Mouse (Mus musculus) layer of hippocampus, adult 2 months (tissue): Measurements from ENCODE around the gene Plxnb1. TPM values are rescaled to one million over a fixed set of nuclear protein-coding genes. Genes with fewer than 3 reads are reported as not detected.

Experiments used
- DNase-seq, 2 experiments: peaks; one replicate each; pipeline ENCODE4 v3.0.0; 2022; ENCODE audit warnings: low spot score in 2 of 2
- H3K27ac ChIP-seq: fragments of 200-600 bp; 2 replicates; pipeline ENCODE4 v1.8.1; 2022
- H3K4me3 ChIP-seq: fragments of 200-600 bp; 2 replicates; pipeline ENCODE4 v1.8.1; 2022; ENCODE audit warnings: mild to moderate bottlenecking
- CTCF ChIP-seq: fragments of 200-600 bp; conservative IDR thresholded peaks from 2 replicates; pipeline ENCODE4 v1.8.1; 2022; ENCODE audit warnings: antibody characterized with exemption, mild to moderate bottlenecking, moderate library complexity
- total RNA-seq, 2 experiments: library from RNA; stranded (reverse); gene quantifications; 2 replicates each; pipeline ENCODE4 v1.2.3; 2021

The Plxnb1 gene
- total RNA-seq, 2 experiments from 2014 or later = 84.4 to 92.7 TPM

- no peak for TF ChIP-seq CTCF
- Histone ChIP-seq H3K27ac (peak overlapping the region; percentile 86), H3K4me3 (peak overlapping the region; percentile 58)
- peak; percentile 19 to 34 for DNase-seq
These were observed 39.7 kb upstream of the Plxnb1 start for GRCm38 (mm10) chr9:109055271-109056030.

- no peak for DNase-seq
- peak overlapping the region; percentile 86; the same call in 1 of the 2 replicates for H3K27ac ChIP-seq
- no peak for TF ChIP-seq CTCF
- H3K4me3 ChIP-seq = no peak overlapping the region
These were observed 39.0 kb upstream of the Plxnb1 start for GRCm38 (mm10) chr9:109056081-109056690.

GRCm38 (mm10) chr9:109056916-109057315, 38.3 kb upstream of the Plxnb1 start:
- no peak overlapping the region for H3K27ac ChIP-seq
- TF ChIP-seq CTCF = no peak
- DNase-seq = no peak
- H3K4me3 ChIP-seq = no peak overlapping the region

GRCm38 (mm10) chr9:109057543-109057942, 37.6 kb upstream of the Plxnb1 start:
- no peak for TF ChIP-seq CTCF
- no peak for DNase-seq
- H3K4me3 ChIP-seq = no peak overlapping the region
- peak overlapping the region; percentile 90 for H3K27ac ChIP-seq

- no peak for DNase-seq
- Histone ChIP-seq H3K4me3 (peak overlapping the region; percentile 57; the same call in 1 of the 2 replicates), H3K27ac (peak overlapping the region; percentile 90)
- TF ChIP-seq CTCF = no peak
These were observed 37.0 kb upstream of the Plxnb1 start for GRCm38 (mm10) chr9:109058006-109058765.

GRCm38 (mm10) chr9:109059136-109059903, 35.9 kb upstream of the Plxnb1 start, which contains the start of gene Trex1:
Trex1 (minus strand) TSS chr9:109059734.
- TF ChIP-seq CTCF = peak; percentile 97
- Histone ChIP-seq H3K27ac (peak within 1 kb of the TSS; percentile 90), H3K4me3 (peak within 1 kb of the TSS; percentile 57)
- DNase-seq = peak; percentile 89 to 90

- no peak for TF ChIP-seq CTCF
- H3K4me3 ChIP-seq = no peak overlapping the region
- DNase-seq = no peak
- peak overlapping the region; percentile 90 for H3K27ac ChIP-seq
These were observed 34.8 kb upstream of the Plxnb1 start for GRCm38 (mm10) chr9:109060184-109060897.

- Histone ChIP-seq H3K27ac (no peak overlapping the region), H3K4me3 (no peak overlapping the region)
- no peak for TF ChIP-seq CTCF
- DNase-seq = no peak
These were observed 34.3 kb upstream of the Plxnb1 start for GRCm38 (mm10) chr9:109060898-109061295.

- DNase-seq = no peak
- H3K27ac ChIP-seq = no peak overlapping the region
- no peak overlapping the region for H3K4me3 ChIP-seq
- TF ChIP-seq CTCF = peak; percentile 59
These were observed 27.0 kb upstream of the Plxnb1 start for GRCm38 (mm10) chr9:109068095-109068735.

- 0 out of 2 replicates have a peak, but pooled peaks have one; percentile 9 for TF ChIP-seq CTCF
- peak within 1 kb of the TSS; percentile 94 for H3K27ac ChIP-seq
- H3K4me3 ChIP-seq = peak within 1 kb of the TSS; percentile 82
- peak; percentile 95 for DNase-seq
These were observed 21.3 kb upstream of the Plxnb1 start, which contains the start of gene Atrip for GRCm38 (mm10) chr9:109073661-109074573. Atrip (minus strand) TSS chr9:109074124.
